Mouse (Mus musculus): Measurements from ENCODE around the gene Trio. TPM values are rescaled to one million over a fixed set of nuclear protein-coding genes. Genes with fewer than 3 reads are reported as not detected.
"Not testable (repeated sequence)": the region's sequence is repeated elsewhere in the genome, so short reads cannot be mapped to it uniquely, and the experiment has no call there.

Gene Trio
- polyA plus RNA-seq, 1 experiment from 2014 or later = 28.8 TPM

DNA sequence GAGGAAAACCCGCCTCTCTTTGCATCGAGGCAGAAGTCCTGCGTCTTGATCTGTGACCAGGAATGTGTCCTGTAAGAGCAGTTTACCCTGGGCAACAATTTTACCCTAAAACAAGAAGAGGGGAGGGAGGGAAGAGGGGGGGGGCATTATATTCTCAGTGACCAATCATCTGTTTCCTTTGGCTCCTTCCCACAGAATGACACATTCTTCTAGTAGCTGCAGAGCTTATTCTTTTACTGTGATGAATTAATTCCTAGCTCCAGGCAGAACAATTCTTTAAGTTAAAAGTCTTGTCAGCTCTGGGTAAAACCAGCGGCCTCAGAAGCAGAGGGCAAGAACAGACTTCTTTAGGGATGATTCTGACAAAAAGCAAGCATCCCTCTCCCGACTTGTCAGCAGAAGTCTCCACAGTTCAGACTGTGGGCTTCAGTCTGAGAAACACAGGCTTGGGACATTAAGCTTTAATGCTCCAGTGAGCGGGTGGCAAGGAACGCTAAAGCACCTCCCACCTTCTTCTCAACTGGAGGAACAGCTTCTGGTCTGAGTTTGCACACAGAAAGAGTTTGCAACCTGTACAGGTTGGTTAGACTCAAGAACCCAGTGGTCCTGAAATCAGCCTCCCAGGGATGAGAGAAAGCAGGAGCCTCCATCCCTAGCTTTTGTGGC, 272.8 kb downstream of the Trio start:
- 0 out of 2 replicates have a peak overlapping the region, but pooled peaks have one; percentile 19 for H3K27ac ChIP-seq (replicated peaks)
- H3K4me3 ChIP-seq = no peak overlapping the region
- no peaks in the 10 kb centered on the region for H3K27me3 ChIP-seq (replicated peaks; ENCODE audit: low read depth, poor library complexity, severe bottlenecking)
- 0 out of 2 replicates have a peak, but pooled peaks cover 7% of the 10 kb centered on the region for H3K4me1 ChIP-seq
- WGBS = 78% methylated on average over 7 of the region's 7 CpGs
- H3K9me3 ChIP-seq = no peaks in the 10 kb centered on the region
- DNase-seq (ENCODE audit: low spot score) = no peak
- H3K36me3 ChIP-seq (replicated peaks) = peaks cover 100% of the 10 kb centered on the region

DNA sequence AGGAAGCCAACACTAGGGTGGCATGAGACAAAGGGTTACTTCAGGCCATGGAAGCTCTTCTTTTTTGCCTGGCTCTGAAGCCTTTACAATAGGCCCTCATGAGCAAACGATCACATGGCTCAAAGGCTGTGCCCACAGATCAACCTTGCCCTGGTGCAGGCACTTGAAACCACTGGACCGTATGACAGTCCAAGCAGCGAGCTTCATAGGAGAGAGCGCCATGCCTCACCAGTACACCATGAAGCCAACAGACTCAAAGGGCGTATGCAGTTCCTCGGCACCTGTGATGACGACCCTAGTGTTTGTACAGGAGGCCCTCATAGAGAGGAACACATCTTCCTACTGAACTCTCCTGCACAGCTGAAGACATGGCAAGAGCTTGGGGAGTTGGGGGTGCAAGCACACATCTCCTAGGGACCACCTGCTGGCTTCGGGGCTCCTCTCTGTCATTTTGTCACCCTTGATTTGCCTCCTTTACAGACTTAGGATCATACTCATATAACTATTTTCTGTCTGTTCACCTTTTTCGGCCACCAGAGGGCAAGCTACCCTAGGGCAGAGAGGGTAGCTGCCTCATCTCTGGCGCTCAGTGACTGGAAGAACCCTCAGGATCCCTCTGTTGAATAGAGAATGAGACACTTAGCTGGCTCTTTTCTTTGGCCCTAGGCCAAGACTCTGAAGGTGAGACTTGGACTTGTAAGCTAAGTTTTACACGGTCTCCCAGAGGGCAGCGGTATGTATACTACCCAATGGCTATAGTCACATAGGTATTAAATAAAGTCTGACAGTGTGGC, 273.8 kb downstream of the Trio start:
- Histone ChIP-seq H3K4me3 (no peak overlapping the region), H3K36me3 (replicated peaks) (peaks cover 100% of the 10 kb centered on the region), H3K27ac (replicated peaks) (no peak overlapping the region), H3K4me1 (0 out of 2 replicates have a peak, but pooled peaks cover 7% of the 10 kb centered on the region), H3K9me3 (no peaks in the 10 kb centered on the region), H3K27me3 (replicated peaks; ENCODE audit: low read depth, poor library complexity, severe bottlenecking) (no peaks in the 10 kb centered on the region)
- DNase-seq (ENCODE audit: low spot score) = peak; percentile 59
- 82% methylated on average over 12 of the region's 12 CpGs for WGBS

DNA sequence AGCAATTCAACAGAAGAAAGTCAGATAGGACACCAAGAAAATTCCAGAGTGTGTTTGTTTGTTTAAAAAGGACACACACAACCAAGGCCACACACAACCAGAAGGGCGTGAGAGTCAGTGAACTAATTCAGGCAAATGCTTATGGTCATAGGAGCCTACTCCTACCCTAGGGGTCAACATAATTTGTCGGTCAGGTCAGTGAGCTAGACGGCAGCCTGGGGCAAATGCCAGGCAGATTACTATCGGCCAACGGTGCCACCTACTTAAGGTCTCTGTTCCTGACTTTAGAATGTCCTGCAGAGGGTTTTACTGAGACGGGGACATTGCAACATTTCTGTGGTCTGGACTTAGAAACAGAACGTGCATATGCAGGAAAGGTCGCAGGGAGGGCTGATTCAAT, 276.9 kb downstream of the Trio start:
- H3K27ac ChIP-seq (replicated peaks) = no peak overlapping the region
- peaks cover 100% of the 10 kb centered on the region for H3K36me3 ChIP-seq (replicated peaks)
- no peak for DNase-seq (ENCODE audit: low spot score)
- WGBS = 79% methylated on average over 8 of the region's 8 CpGs
- no peaks in the 10 kb centered on the region for H3K9me3 ChIP-seq
- H3K4me3 ChIP-seq = no peak overlapping the region
- H3K27me3 ChIP-seq (replicated peaks; ENCODE audit: low read depth, poor library complexity, severe bottlenecking) = no peaks in the 10 kb centered on the region
- H3K4me1 ChIP-seq = peaks cover 14% of the 10 kb centered on the region; the same call in 1 of the 2 replicates

DNA sequence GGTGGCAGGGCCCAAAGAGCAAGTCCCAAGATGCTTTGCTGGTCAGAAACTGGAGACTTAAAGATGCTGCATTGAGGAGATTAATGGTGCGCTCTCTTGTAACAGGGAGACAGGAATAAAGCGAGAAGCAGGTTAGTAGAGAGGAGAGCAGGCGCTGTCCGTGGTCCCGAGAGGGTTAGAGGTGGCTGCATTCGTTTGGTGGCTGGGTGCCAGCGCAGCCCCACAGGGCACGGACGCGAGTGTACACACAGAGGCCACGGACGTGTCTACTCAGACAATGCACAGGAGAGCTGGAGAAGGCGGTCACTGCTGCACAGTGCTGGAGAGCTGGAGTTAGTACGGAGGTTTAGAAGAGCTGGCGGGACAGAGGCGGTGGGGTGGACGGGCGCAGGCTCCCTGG, 278.1 kb downstream of the Trio start:
- no peak for DNase-seq (ENCODE audit: low spot score)
- WGBS = 93% methylated on average over 18 of the region's 18 CpGs
- Histone ChIP-seq H3K4me3 (no peak overlapping the region), H3K36me3 (replicated peaks) (peaks cover 100% of the 10 kb centered on the region), H3K27me3 (replicated peaks; ENCODE audit: low read depth, poor library complexity, severe bottlenecking) (no peaks in the 10 kb centered on the region), H3K27ac (replicated peaks) (no peak overlapping the region), H3K9me3 (no peaks in the 10 kb centered on the region), H3K4me1 (peaks cover 7% of the 10 kb centered on the region; the same call in 1 of the 2 replicates)

DNA sequence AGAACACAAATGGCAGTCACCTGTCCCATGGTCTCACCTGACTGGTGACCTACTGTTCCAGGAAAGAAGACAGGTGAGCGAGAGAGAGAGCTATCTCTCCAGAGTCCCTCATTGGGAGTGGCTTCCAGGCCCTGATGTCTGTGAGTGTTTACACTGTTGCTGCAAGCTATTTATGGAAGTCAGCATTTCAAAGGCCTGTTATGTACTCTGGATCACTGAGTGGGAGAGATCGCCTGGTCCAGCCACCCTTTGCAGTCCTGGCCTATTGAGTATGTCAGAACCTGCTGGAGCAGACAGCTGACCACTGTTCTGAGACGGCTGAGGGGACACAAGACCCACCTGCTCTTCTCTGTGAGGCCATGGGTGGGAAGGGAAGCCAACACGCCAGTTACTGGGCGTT, 280.7 kb downstream of the Trio start:
- no peak for DNase-seq (ENCODE audit: low spot score)
- H3K4me1 ChIP-seq = peaks cover 7% of the 10 kb centered on the region; the same call in 1 of the 2 replicates
- H3K27me3 ChIP-seq (replicated peaks; ENCODE audit: low read depth, poor library complexity, severe bottlenecking) = no peaks in the 10 kb centered on the region
- H3K27ac ChIP-seq (replicated peaks) = no peak overlapping the region
- no peak overlapping the region for H3K4me3 ChIP-seq
- peaks cover 95% of the 10 kb centered on the region for H3K36me3 ChIP-seq (replicated peaks)
- no peaks in the 10 kb centered on the region for H3K9me3 ChIP-seq
- 92% methylated on average over 5 of the region's 5 CpGs for WGBS

DNA sequence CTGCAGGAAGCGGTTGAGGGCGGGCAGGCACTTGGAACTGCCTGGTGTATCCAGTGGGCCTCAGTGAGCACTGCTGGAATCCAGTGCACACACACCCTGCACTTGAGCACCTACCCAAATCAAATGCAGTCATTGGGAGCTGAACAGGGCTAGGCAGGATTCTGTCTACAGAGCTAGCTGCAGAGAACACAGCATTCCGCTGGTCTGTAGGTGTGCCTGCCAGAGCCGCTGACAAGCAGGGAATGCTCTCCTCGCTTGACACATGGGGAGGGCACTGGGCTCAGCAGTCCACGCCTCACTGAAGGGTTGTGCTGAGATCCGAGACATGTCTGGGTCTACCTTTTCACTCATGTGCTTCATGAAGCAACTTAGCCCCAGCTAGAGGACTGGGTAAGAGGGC, 285.6 kb downstream of the Trio start:
- H3K36me3 ChIP-seq (replicated peaks) = peaks cover 87% of the 10 kb centered on the region

DNA sequence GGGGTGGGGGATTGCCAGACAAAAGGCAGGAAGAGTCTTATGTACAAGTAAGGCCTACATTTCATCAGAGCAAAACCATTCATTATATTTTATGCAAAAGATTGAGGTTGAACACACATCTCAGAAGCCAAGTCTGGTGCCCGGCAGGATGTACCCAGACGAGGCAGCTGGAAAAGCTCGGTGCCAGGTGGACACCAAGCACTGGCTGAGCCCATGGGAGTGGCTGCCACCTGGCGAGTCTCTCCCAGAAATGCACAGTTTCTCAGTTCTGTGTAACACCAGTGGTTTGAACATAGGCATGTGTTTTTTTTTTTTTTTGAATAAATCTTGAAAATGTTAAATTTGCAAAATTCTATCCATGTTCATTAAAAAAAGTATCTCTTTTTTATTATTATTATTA, 293.8 kb downstream of the Trio start:
- Histone ChIP-seq H3K9me3 (no peaks in the 10 kb centered on the region), H3K4me3 (no peak overlapping the region), H3K36me3 (replicated peaks) (peaks cover 65% of the 10 kb centered on the region), H3K27ac (replicated peaks) (no peak overlapping the region), H3K4me1 (no peaks in the 10 kb centered on the region), H3K27me3 (replicated peaks; ENCODE audit: low read depth, poor library complexity, severe bottlenecking) (no peaks in the 10 kb centered on the region)
- 92% methylated on average over 4 of the region's 4 CpGs for WGBS
- no peak for DNase-seq (ENCODE audit: low spot score)

More for the DNA sequence above, 285.6 kb downstream of the Trio start:
- no peaks in the 10 kb centered on the region for H3K27me3 ChIP-seq (replicated peaks; ENCODE audit: low read depth, poor library complexity, severe bottlenecking)
- no peak overlapping the region for H3K27ac ChIP-seq (replicated peaks)
- no peaks in the 10 kb centered on the region for H3K9me3 ChIP-seq
- no peak overlapping the region for H3K4me3 ChIP-seq
- DNase-seq (ENCODE audit: low spot score) = no peak
- no peaks in the 10 kb centered on the region for H3K4me1 ChIP-seq
- 89% methylated on average over 7 of the region's 7 CpGs for WGBS

DNA sequence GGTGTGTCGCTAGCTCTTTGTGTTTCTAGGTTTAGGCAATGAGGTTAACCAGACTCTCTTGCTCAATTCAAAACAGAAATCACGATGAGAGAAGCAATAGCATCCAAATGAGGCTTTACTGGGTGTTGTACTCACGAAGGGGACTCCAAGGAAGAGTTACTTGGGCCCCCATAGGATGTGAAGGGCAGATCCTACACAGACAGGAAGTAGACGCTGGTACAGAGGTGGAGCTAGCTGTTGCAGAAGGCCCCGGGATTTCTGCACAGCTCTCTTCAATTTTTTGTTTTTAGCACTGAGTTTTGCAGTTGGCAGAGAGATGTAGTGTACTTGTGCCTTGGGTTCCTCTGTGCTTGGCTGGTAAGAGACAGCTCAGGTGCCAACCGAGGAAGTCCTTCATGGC, 299.4 kb downstream of the Trio start:
- Histone ChIP-seq H3K27ac (replicated peaks) (no peak overlapping the region), H3K4me3 (no peak overlapping the region), H3K27me3 (replicated peaks; ENCODE audit: low read depth, poor library complexity, severe bottlenecking) (no peaks in the 10 kb centered on the region), H3K4me1 (peaks cover 11% of the 10 kb centered on the region; the same call in 1 of the 2 replicates), H3K9me3 (no peaks in the 10 kb centered on the region), H3K36me3 (replicated peaks) (peaks cover 11% of the 10 kb centered on the region)
- WGBS = 82% methylated on average over 6 of the region's 6 CpGs
- no peak for DNase-seq (ENCODE audit: low spot score)

DNA sequence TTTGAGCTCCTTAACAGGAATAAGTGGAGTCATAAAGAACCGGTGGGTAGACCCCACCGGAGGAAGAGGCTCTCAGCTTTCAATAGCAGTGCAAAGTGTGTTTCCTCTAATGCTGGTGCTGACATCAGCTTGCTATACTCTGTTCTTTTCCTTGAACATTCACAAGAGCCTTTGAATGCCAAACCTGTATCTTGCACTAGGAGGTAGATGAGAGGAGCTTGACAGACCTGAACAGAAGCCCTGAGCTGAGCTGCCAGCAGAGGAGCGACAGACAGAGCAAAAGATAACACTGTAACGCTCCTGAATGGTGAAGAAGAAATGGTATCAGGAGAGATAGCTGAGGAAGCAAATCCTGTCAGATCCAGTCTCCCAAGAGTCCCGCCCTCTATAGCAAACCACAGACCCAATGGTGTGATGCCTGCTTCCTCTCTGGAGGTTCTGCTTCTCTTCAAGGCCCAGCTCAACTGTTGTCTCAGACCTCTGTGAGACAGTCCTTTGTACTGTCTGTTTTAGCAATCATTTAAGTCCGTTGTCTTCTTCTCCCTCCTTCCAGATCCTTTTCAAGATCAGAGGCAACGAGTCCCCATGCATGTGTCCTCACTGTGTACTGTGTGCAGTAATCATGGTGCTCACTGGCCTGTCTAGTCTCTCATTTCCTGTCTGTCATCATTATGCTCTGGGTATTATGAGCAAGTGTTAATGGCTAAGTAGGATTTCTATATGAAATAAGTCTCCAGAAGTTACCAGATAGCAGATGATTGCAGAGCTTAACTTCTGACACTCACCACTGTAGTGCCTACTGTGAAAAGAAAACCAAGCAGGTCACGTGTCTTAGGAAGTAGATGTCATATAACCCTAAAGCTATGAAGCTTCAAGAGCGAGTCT, 300.6 kb downstream of the Trio start:
- DNase-seq (ENCODE audit: low spot score) = no peak
- WGBS = 77% methylated on average over 9 of the region's 9 CpGs
- Histone ChIP-seq H3K4me3 (no peak overlapping the region), H3K27me3 (replicated peaks; ENCODE audit: low read depth, poor library complexity, severe bottlenecking) (no peaks in the 10 kb centered on the region), H3K27ac (replicated peaks) (0 out of 2 replicates have a peak overlapping the region, but pooled peaks have one; percentile 12), H3K9me3 (no peaks in the 10 kb centered on the region), H3K36me3 (replicated peaks) (peaks cover 2% of the 10 kb centered on the region), H3K4me1 (peaks cover 11% of the 10 kb centered on the region; the same call in 1 of the 2 replicates)

DNA sequence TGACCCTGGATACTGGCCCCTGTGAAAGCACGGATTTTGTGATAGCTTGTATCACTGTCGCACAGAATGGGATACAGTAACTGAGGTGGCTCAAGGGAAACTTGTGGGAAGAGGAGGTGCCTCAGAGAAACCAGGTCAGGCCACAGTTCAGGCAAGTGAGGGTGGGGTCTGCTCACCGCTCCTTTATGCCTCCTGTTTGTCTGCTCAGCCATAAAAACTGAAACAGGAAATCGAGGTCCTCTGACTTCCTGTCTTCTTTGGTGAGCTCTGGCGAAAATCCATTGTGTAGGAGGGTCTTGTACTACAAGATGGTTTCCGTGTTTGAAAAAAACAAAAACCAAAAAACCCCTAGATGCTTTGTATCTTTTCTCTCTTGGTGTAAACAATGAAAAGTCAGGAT, 301.4 kb downstream of the Trio start:
- H3K4me3 ChIP-seq = no peak overlapping the region
- H3K27ac ChIP-seq (replicated peaks) = 0 out of 2 replicates have a peak overlapping the region, but pooled peaks have one; percentile 12
- peaks cover 11% of the 10 kb centered on the region; the same call in 1 of the 2 replicates for H3K4me1 ChIP-seq
- H3K36me3 ChIP-seq (replicated peaks) = no peaks in the 10 kb centered on the region
- 79% methylated on average over 6 of the region's 6 CpGs for WGBS
- no peaks in the 10 kb centered on the region for H3K9me3 ChIP-seq
- no peak for DNase-seq (ENCODE audit: low spot score)
- no peaks in the 10 kb centered on the region for H3K27me3 ChIP-seq (replicated peaks; ENCODE audit: low read depth, poor library complexity, severe bottlenecking)

DNA sequence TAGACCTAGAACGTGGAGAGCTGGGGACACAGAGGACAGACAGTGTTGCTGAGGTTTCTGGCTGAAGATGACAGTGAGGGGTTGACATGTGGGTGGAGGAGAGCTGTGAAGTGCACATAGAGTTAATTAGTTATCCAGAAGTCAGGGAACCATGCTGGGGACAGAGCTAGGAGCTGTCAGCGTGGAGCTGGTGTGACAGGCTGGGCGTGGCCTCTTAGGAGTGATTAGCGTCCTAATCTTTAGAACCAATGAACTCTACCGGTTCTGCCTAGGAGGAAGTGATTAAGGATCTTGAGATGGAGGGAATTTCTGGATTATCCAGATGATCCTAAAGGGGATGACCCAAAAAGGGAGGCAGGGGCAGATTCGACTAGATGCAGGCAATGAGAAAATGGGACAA, 301.9 kb downstream of the Trio start:
- Histone ChIP-seq H3K4me1 (peaks cover 12% of the 10 kb centered on the region; the same call in 1 of the 2 replicates), H3K27ac (replicated peaks) (no peak overlapping the region), H3K36me3 (replicated peaks) (no peaks in the 10 kb centered on the region), H3K9me3 (no peaks in the 10 kb centered on the region), H3K27me3 (replicated peaks; ENCODE audit: low read depth, poor library complexity, severe bottlenecking) (no peaks in the 10 kb centered on the region), H3K4me3 (no peak overlapping the region)
- no peak for DNase-seq (ENCODE audit: low spot score)
- 67% methylated on average over 6 of the region's 6 CpGs for WGBS

DNA sequence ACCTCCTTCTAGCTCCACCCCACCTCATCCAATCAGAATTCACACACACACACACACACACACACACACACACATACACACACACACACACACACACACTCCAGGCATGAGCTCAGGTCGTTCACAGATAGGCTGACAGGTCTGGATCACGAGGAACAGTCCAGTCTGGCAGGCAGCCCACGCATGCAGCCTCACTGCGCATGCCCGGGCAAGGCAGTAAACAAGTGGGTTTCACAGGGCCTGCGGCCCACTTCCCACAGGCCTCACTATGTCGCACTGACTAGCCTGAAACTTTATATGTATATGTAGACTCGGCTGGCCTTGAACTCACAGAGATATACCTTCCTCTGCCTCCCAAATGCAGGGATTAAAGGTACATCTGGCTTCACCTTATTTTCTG, 305.4 kb downstream of the Trio start:
- WGBS = 93% methylated on average over 8 of the region's 8 CpGs

More for the DNA sequence above, 305.4 kb downstream of the Trio start:
- H3K27me3 ChIP-seq (replicated peaks; ENCODE audit: low read depth, poor library complexity, severe bottlenecking); H3K27ac ChIP-seq (replicated peaks); H3K9me3 ChIP-seq; H3K4me3 ChIP-seq; DNase-seq (ENCODE audit: low spot score); H3K36me3 ChIP-seq (replicated peaks): not testable (repeated sequence)
- peaks cover 14% of the 10 kb centered on the region; the same call in 1 of the 2 replicates for H3K4me1 ChIP-seq
